Mouse (Mus musculus): ENCODE data around the gene Itga5.

Gene Itga5

GRCm38 (mm10) chr15:103342415-103342814, 24.1 kb downstream of the Itga5 start:
- in situ Hi-C loops (cut with MboI; ENCODE audit: unreplicated experiment in 2 of 2), result loop anchor here (5.0 to 25.0 kb wide), 6 partner anchors 60 to 580 kb away; partner anchors contain the start of gene Nckap1l (in 1 of the 2)

- in situ Hi-C loops (cut with MboI; ENCODE audit: unreplicated experiment in 2 of 2), result loop anchor here (5.0 to 25.0 kb wide), 6 partner anchors 59 to 579 kb away; partner anchors contain the start of gene Nckap1l (in 1 of the 2)
Measured at GRCm38 (mm10) chr15:103341547-103341946, 25.0 kb downstream of the Itga5 start.

GRCm38 (mm10) chr15:103340786-103341185, 25.8 kb downstream of the Itga5 start:
- in situ Hi-C loops (cut with MboI; ENCODE audit: unreplicated experiment in 2 of 2), result loop anchor here (5.0 to 25.0 kb wide), 6 partner anchors 58 to 578 kb away; partner anchors contain the start of gene Nckap1l (in 1 of the 2)

- in situ Hi-C loops (cut with MboI; ENCODE audit: unreplicated experiment in 2 of 2), result loop anchor here (5.0 to 25.0 kb wide), 6 partner anchors 58 to 578 kb away; partner anchors contain the start of gene Nckap1l (in 1 of the 2)
Measured at GRCm38 (mm10) chr15:103339961-103340337, 26.6 kb downstream of the Itga5 start, which contains the start of gene Zfp385a. Gene Zfp385a, minus strand, starts transcription at chr15:103340093.

- in situ Hi-C loops (cut with MboI; ENCODE audit: unreplicated experiment in 2 of 2), result loop anchor here in 1 of 2 experiments (25.0 kb wide), 1 partner anchor 577 kb away; no protein-coding TSS in a partner anchor
Measured at GRCm38 (mm10) chr15:103339166-103339960, 27.2 kb downstream of the Itga5 start.

- in situ Hi-C loops (cut with MboI; ENCODE audit: unreplicated experiment in 2 of 2), result loop anchor here in 1 of 2 experiments (25.0 kb wide), 1 partner anchor 576 kb away; no protein-coding TSS in a partner anchor
Measured at GRCm38 (mm10) chr15:103338829-103339165, 27.8 kb downstream of the Itga5 start.

GRCm38 (mm10) chr15:103336996-103337667, 29.4 kb downstream of the Itga5 start:
- in situ Hi-C loops (cut with MboI; ENCODE audit: unreplicated experiment in 2 of 2), result loop anchor here in 1 of 2 experiments (25.0 kb wide), 1 partner anchor 575 kb away; no protein-coding TSS in a partner anchor

GRCm38 (mm10) chr15:103335488-103336235, 30.9 kb downstream of the Itga5 start:
- in situ Hi-C loops (cut with MboI; ENCODE audit: unreplicated experiment in 2 of 2), result loop anchor here in 1 of 2 experiments (25.0 kb wide), 1 partner anchor 573 kb away; no protein-coding TSS in a partner anchor

- in situ Hi-C loops (cut with MboI; ENCODE audit: unreplicated experiment in 2 of 2), result loop anchor here in 1 of 2 experiments (25.0 kb wide), 1 partner anchor 573 kb away; no protein-coding TSS in a partner anchor
Measured at GRCm38 (mm10) chr15:103335040-103335439, 31.5 kb downstream of the Itga5 start.

GRCm38 (mm10) chr15:103334194-103334593, 32.4 kb downstream of the Itga5 start:
- in situ Hi-C loops (cut with MboI; ENCODE audit: unreplicated experiment in 2 of 2), result loop anchor here in 1 of 2 experiments (25.0 kb wide), 1 partner anchor 572 kb away; no protein-coding TSS in a partner anchor

GRCm38 (mm10) chr15:103333738-103334137, 32.8 kb downstream of the Itga5 start:
- in situ Hi-C loops (cut with MboI; ENCODE audit: unreplicated experiment in 2 of 2), result loop anchor here in 1 of 2 experiments (25.0 kb wide), 1 partner anchor 571 kb away; no protein-coding TSS in a partner anchor

- in situ Hi-C loops (cut with MboI; ENCODE audit: unreplicated experiment in 2 of 2), result loop anchor here in 1 of 2 experiments (25.0 kb wide), 1 partner anchor 571 kb away; no protein-coding TSS in a partner anchor
Measured at GRCm38 (mm10) chr15:103333081-103333615, 33.4 kb downstream of the Itga5 start.

GRCm38 (mm10) chr15:103323455-103324247, 42.9 kb downstream of the Itga5 start:
- in situ Hi-C loops (cut with MboI; ENCODE audit: unreplicated experiment in 2 of 2), result no loop called here

- in situ Hi-C loops (cut with MboI; ENCODE audit: unreplicated experiment in 2 of 2), result no loop called here
Measured at GRCm38 (mm10) chr15:103323070-103323454, 43.5 kb downstream of the Itga5 start.

GRCm38 (mm10) chr15:103322396-103322795, 44.2 kb downstream of the Itga5 start:
- in situ Hi-C loops (cut with MboI; ENCODE audit: unreplicated experiment in 2 of 2), result no loop called here

GRCm38 (mm10) chr15:103321076-103321475, 45.5 kb downstream of the Itga5 start:
- in situ Hi-C loops (cut with MboI; ENCODE audit: unreplicated experiment in 2 of 2), result no loop called here

GRCm38 (mm10) chr15:103318201-103318816, 48.3 kb downstream of the Itga5 start:
- in situ Hi-C loops (cut with MboI; ENCODE audit: unreplicated experiment in 2 of 2), result loop anchor here (5.0 to 10.0 kb wide), 3 partner anchors 36 to 334 kb away; no protein-coding TSS in a partner anchor

- in situ Hi-C loops (cut with MboI; ENCODE audit: unreplicated experiment in 2 of 2), result loop anchor here (5.0 to 10.0 kb wide), 3 partner anchors 35 to 333 kb away; no protein-coding TSS in a partner anchor
Measured at GRCm38 (mm10) chr15:103317731-103318130, 48.8 kb downstream of the Itga5 start.
